Mouse (Mus musculus): ENCODE data around the gene Serhl. TPM values are rescaled to one million over a fixed set of nuclear protein-coding genes. Genes with fewer than 3 reads are reported as not detected.

Gene Serhl
- total and polyA plus RNA-seq, 3 experiments, result 36.8 to 82.7 (median 41.0) TPM

- no peak overlapping the region for H3K9ac ChIP-seq (ENCODE audit: low read depth, low read length)
- H3K4me1 ChIP-seq (ENCODE audit: control insufficient read depth, insufficient read depth, low read length), result peaks cover 1% of the 10 kb centered on the region; the same call in 1 of the 2 replicates
- intact Hi-C loops (cut with DNase I), result no loop called here
- H3K36me3 ChIP-seq (ENCODE audit: control insufficient read depth, insufficient read depth, low read length), result no peaks in the 10 kb centered on the region
- no peaks in the 10 kb centered on the region for H3K79me2 ChIP-seq (replicated peaks; ENCODE audit: control insufficient read depth, insufficient read depth, low read length)
- TF ChIP-seq POLR2A (IDR thresholded peaks at IDR 0.05; ENCODE audit: insufficient read depth, low read depth, low read length) (no peak), EP300 (IDR thresholded peaks at IDR 0.05; ENCODE audit: insufficient read depth, low read depth, low read length) (no peak), CTCF (IDR thresholded peaks at IDR 0.05) (peak; percentile 19; the same call in 1 of the 2 replicates)
- H3K4me3 ChIP-seq, result no peak overlapping the region
- no peak for DNase-seq
- no peak overlapping the region for H3K27ac ChIP-seq
- H3K27me3 ChIP-seq (ENCODE audit: control insufficient read depth, insufficient read depth, low read length), result no peaks in the 10 kb centered on the region
- 86% methylated on average over 5 of the region's 5 CpGs for WGBS
Measured at GRCm38 (mm10) chr15:83071752-83072151, 17.6 kb upstream of the Serhl start.

GRCm38 (mm10) chr15:83074179-83074578, 15.1 kb upstream of the Serhl start:
- H3K9ac ChIP-seq (ENCODE audit: low read depth, low read length), result no peak overlapping the region
- no peak overlapping the region for H3K4me3 ChIP-seq
- no peak overlapping the region for H3K27ac ChIP-seq
- H3K36me3 ChIP-seq (ENCODE audit: control insufficient read depth, insufficient read depth, low read length), result no peaks in the 10 kb centered on the region
- H3K27me3 ChIP-seq (ENCODE audit: control insufficient read depth, insufficient read depth, low read length), result no peaks in the 10 kb centered on the region
- H3K4me1 ChIP-seq (ENCODE audit: control insufficient read depth, insufficient read depth, low read length), result peaks cover 1% of the 10 kb centered on the region; the same call in 1 of the 2 replicates
- 59% methylated on average over 4 of the region's 4 CpGs for WGBS
- no peaks in the 10 kb centered on the region for H3K79me2 ChIP-seq (replicated peaks; ENCODE audit: control insufficient read depth, insufficient read depth, low read length)
- TF ChIP-seq CTCF (IDR thresholded peaks at IDR 0.05) (no peak), EP300 (IDR thresholded peaks at IDR 0.05; ENCODE audit: insufficient read depth, low read depth, low read length) (no peak), POLR2A (IDR thresholded peaks at IDR 0.05; ENCODE audit: insufficient read depth, low read depth, low read length) (no peak)
- peak; percentile 57 to 64 for DNase-seq
- intact Hi-C loops (cut with DNase I), result no loop called here

- intact Hi-C loops (cut with DNase I), result no loop called here
- no peak for DNase-seq
- H3K27me3 ChIP-seq (ENCODE audit: control insufficient read depth, insufficient read depth, low read length), result no peaks in the 10 kb centered on the region
- 35% methylated on average over 27 of the region's 27 CpGs for WGBS
- TF ChIP-seq CTCF (IDR thresholded peaks at IDR 0.05) (no peak), POLR2A (IDR thresholded peaks at IDR 0.05; ENCODE audit: insufficient read depth, low read depth, low read length) (no peak), EP300 (IDR thresholded peaks at IDR 0.05; ENCODE audit: insufficient read depth, low read depth, low read length) (no peak)
- no peak overlapping the region for H3K9ac ChIP-seq (ENCODE audit: low read depth, low read length)
- H3K27ac ChIP-seq, result no peak overlapping the region
- no peak overlapping the region for H3K4me3 ChIP-seq
- H3K79me2 ChIP-seq (replicated peaks; ENCODE audit: control insufficient read depth, insufficient read depth, low read length), result no peaks in the 10 kb centered on the region
- peaks cover 1% of the 10 kb centered on the region; the same call in 1 of the 2 replicates for H3K4me1 ChIP-seq (ENCODE audit: control insufficient read depth, insufficient read depth, low read length)
- no peaks in the 10 kb centered on the region for H3K36me3 ChIP-seq (ENCODE audit: control insufficient read depth, insufficient read depth, low read length)
Measured at GRCm38 (mm10) chr15:83075607-83076525, 13.4 kb upstream of the Serhl start.

GRCm38 (mm10) chr15:83083530-83083929, 5.8 kb upstream of the Serhl start:
- Histone ChIP-seq H3K36me3 (ENCODE audit: control insufficient read depth, insufficient read depth, low read length) (no peaks in the 10 kb centered on the region), H3K27me3 (ENCODE audit: control insufficient read depth, insufficient read depth, low read length) (no peaks in the 10 kb centered on the region), H3K4me1 (ENCODE audit: control insufficient read depth, insufficient read depth, low read length) (peaks cover 3% of the 10 kb centered on the region), H3K4me3 (no peak overlapping the region), H3K79me2 (replicated peaks; ENCODE audit: control insufficient read depth, insufficient read depth, low read length) (no peaks in the 10 kb centered on the region), H3K9ac (ENCODE audit: low read depth, low read length) (no peak overlapping the region), H3K27ac (no peak overlapping the region)
- WGBS, result 48% methylated on average over 5 of the region's 5 CpGs
- intact Hi-C loops (cut with DNase I), result no loop called here
- TF ChIP-seq CTCF (IDR thresholded peaks at IDR 0.05), result no peak
- TF ChIP-seq POLR2A (IDR thresholded peaks at IDR 0.05; ENCODE audit: insufficient read depth, low read depth, low read length), result no peak
- no peak for DNase-seq

GRCm38 (mm10) chr15:83084022-83084640, 5.2 kb upstream of the Serhl start:
- Histone ChIP-seq H3K4me3 (no peak overlapping the region), H3K79me2 (replicated peaks; ENCODE audit: control insufficient read depth, insufficient read depth, low read length) (no peaks in the 10 kb centered on the region), H3K27me3 (ENCODE audit: control insufficient read depth, insufficient read depth, low read length) (no peaks in the 10 kb centered on the region), H3K4me1 (ENCODE audit: control insufficient read depth, insufficient read depth, low read length) (peaks cover 3% of the 10 kb centered on the region), H3K9ac (ENCODE audit: low read depth, low read length) (no peak overlapping the region), H3K36me3 (ENCODE audit: control insufficient read depth, insufficient read depth, low read length) (no peaks in the 10 kb centered on the region), H3K27ac (no peak overlapping the region)
- 30% methylated on average over 13 of the region's 13 CpGs for WGBS
- intact Hi-C loops (cut with DNase I), result loop anchor here (1.0 kb wide), 1 partner anchor 45 kb away; no protein-coding TSS in a partner anchor
- TF ChIP-seq POLR2A (IDR thresholded peaks at IDR 0.05; ENCODE audit: insufficient read depth, low read depth, low read length), result no peak
- DNase-seq, result peak; percentile 29 to 47

- intact Hi-C loops (cut with DNase I), result no loop called here
- Histone ChIP-seq H3K36me3 (ENCODE audit: control insufficient read depth, insufficient read depth, low read length) (no peaks in the 10 kb centered on the region), H3K79me2 (replicated peaks; ENCODE audit: control insufficient read depth, insufficient read depth, low read length) (no peaks in the 10 kb centered on the region), H3K4me1 (ENCODE audit: control insufficient read depth, insufficient read depth, low read length) (peaks cover 3% of the 10 kb centered on the region), H3K27me3 (ENCODE audit: control insufficient read depth, insufficient read depth, low read length) (no peaks in the 10 kb centered on the region), H3K9ac (ENCODE audit: low read depth, low read length) (no peak overlapping the region), H3K27ac (no peak overlapping the region), H3K4me3 (no peak overlapping the region)
- DNase-seq, result peak; percentile 45 to 68
- 19% methylated on average over 7 of the region's 7 CpGs for WGBS
- TF ChIP-seq CTCF (IDR thresholded peaks at IDR 0.05) (peak; percentile 98), EP300 (IDR thresholded peaks at IDR 0.05; ENCODE audit: insufficient read depth, low read depth, low read length) (no peak)
Measured at GRCm38 (mm10) chr15:83085901-83086300, 3.4 kb upstream of the Serhl start.

Data from heart, adult 2 months (tissue).